Mouse (Mus musculus): ENCODE measurements around the gene Hp. TPM values are rescaled to one million over a fixed set of nuclear protein-coding genes. Genes with fewer than 3 reads are reported as not detected.

Hp gene
- polyA plus RNA-seq, 1 experiment from 2014 or later, result 0.93 TPM

DNA sequence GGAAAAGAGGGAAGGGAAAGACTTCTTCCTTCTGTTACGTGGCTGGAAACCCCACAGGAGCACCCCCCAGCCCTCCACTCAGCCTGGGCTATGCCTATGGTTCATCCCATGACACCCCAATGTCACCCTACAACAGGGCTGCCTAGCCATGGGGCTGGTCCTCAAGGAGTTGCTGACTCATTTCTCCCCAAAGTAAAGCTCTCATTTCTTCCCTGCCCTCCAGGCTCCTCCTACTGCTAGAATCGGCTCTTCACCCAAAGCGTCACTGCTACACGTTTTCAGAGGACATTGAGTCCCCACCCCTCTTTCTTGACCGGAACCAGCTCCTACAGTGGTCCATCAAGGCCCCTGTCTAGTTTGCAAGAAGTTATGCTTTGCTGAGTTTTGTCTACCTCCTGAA lies 36.8 kb downstream of the Hp start:
- Histone ChIP-seq H3K4me3 (no peak overlapping the region), H3K36me3 (peaks cover 18% of the 10 kb centered on the region), H3K9me3 (peaks cover 3% of the 10 kb centered on the region; the same call in 1 of the 2 replicates), H3K4me1 (replicated peaks) (0 out of 2 replicates have a peak, but pooled peaks cover 3% of the 10 kb centered on the region), H3K27me3 (ENCODE audit: insufficient read depth, poor library complexity, severe bottlenecking) (no peaks in the 10 kb centered on the region), H3K27ac (no peak overlapping the region)
- DNase-seq (ENCODE audit: low spot score), result no peak
- 77% methylated on average over 5 of the region's 5 CpGs for WGBS

DNA sequence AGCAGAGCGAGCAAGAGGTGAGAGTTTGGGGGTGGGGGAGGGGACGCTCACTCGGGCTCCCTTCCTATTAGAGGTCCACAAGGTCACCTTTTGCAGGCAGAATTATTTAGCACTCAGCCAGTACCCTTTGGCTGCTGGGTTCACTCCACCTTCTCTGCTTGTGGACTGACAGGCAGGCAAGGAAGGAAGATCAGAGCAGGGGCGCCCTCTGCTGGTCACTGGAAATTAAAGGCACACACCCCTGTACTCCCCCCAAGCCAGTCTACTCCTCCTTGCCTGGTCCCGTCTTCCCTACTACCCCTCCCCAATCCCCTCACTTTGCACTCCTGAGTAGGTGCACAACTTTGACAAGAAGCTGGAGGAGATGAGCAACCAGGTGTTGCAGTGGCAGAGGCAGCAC lies 42.3 kb downstream of the Hp start:
- Histone ChIP-seq H3K27ac (0 out of 2 replicates have a peak overlapping the region, but pooled peaks have one; percentile 56), H3K9me3 (no peaks in the 10 kb centered on the region), H3K4me1 (replicated peaks) (peaks cover 8% of the 10 kb centered on the region), H3K4me3 (0 out of 2 replicates have a peak overlapping the region, but pooled peaks have one; percentile 21), H3K36me3 (no peaks in the 10 kb centered on the region), H3K27me3 (ENCODE audit: insufficient read depth, poor library complexity, severe bottlenecking) (no peaks in the 10 kb centered on the region)
- WGBS, result 6% methylated on average over 5 of the region's 5 CpGs
- peak; percentile 84 for DNase-seq (ENCODE audit: low spot score)

- Histone ChIP-seq H3K9me3 (no peaks in the 10 kb centered on the region), H3K27ac (no peak overlapping the region), H3K4me1 (replicated peaks) (peaks cover 8% of the 10 kb centered on the region), H3K27me3 (ENCODE audit: insufficient read depth, poor library complexity, severe bottlenecking) (no peaks in the 10 kb centered on the region), H3K4me3 (no peak overlapping the region), H3K36me3 (no peaks in the 10 kb centered on the region)
- DNase-seq (ENCODE audit: low spot score), result peak; percentile 49
- 89% methylated on average over 19 of the region's 19 CpGs for WGBS
Measured at GRCm38 (mm10) chr8:109535140-109535990, 43.6 kb downstream of the Hp start.

Other genes with a start within 250 kb of the Hp start
- gene Pmfbp1, start 85.1 kb downstream of the Hp start, polyA plus RNA-seq (2016; fragmentation: Nextera tagmentation; extraction: Ambion mirVana), result 1.2 and 1.5 TPM in 2 replicates
- gene Dhx38, start 13.3 kb downstream of the Hp start, polyA plus RNA-seq (2016; fragmentation: Nextera tagmentation; extraction: Ambion mirVana), result 28.0 and 34.7 TPM in 2 replicates
- gene Txnl4b, start 13.3 kb downstream of the Hp start, polyA plus RNA-seq (2016; fragmentation: Nextera tagmentation; extraction: Ambion mirVana), result 29.0 and 30.5 TPM in 2 replicates
- gene Dhodh, start 29.5 kb upstream of the Hp start, polyA plus RNA-seq (2016; fragmentation: Nextera tagmentation; extraction: Ambion mirVana), result 47.6 and 50.6 TPM in 2 replicates
- gene Pkd1l3, start 35.3 kb upstream of the Hp start, polyA plus RNA-seq (2016; fragmentation: Nextera tagmentation; extraction: Ambion mirVana), result 0.21 and 0.24 TPM in 2 replicates
- 138 and 156 TPM in 2 replicates for gene Ist1, start 114.1 kb upstream of the Hp start, polyA plus RNA-seq (2016; fragmentation: Nextera tagmentation; extraction: Ambion mirVana)
- 39.3 and 50.3 TPM in 2 replicates for gene Zfp821, start 126.4 kb upstream of the Hp start, polyA plus RNA-seq (2016; fragmentation: Nextera tagmentation; extraction: Ambion mirVana)
- gene Atxn1l, start 158.6 kb upstream of the Hp start, polyA plus RNA-seq (2016; fragmentation: Nextera tagmentation; extraction: Ambion mirVana), result 6.2 and 7.4 TPM in 2 replicates
- 44.8 and 45.3 TPM in 2 replicates for gene Ap1g1, start 199.4 kb upstream of the Hp start, polyA plus RNA-seq (2016; fragmentation: Nextera tagmentation; extraction: Ambion mirVana)